21 mouse cellular contexts compared by ENCODE assay signal in genomic region chr3:125072683-125073082, GRCm38 (mm10).
"Had no signal": no experiment of that assay in that cellular context is flagged by ENCODE, and none has a peak within 500 bp of the region (broad histone marks: within the 10 kb centered on the region; RNA-seq: fewer than 3 reads in every experiment).

No protein-coding gene starts in this region.

- ATAC-seq: hindbrain, embryonic 16.5 days; hindbrain, postnatal 0 days; inflammation-experienced regulatory T-cells, adult 6 months; intestine, embryonic 15.5 days; intestine, embryonic 16.5 days; intestine, postnatal 0 days had no signal

- DNase-seq: heart, postnatal 10 days; heart, postnatal 14 days; heart, postnatal 36 days; heart, postnatal 4 days; kidney, adult 18-20 months; kidney, adult 2 months; kidney, adult 8-10 months; kidney, adult 9 months; kidney, postnatal 10 days; kidney, postnatal 14 days; kidney, postnatal 25 days; kidney, postnatal 36 days; kidney, postnatal 4 days; layer of hippocampus, adult 9-11 months; layer of hippocampus, postnatal 36 days had no signal
